Mouse (Mus musculus) thymus, adult 2 months (tissue): ENCODE measurements around the gene Dbr1. TPM values are rescaled to one million over a fixed set of nuclear protein-coding genes. Genes with fewer than 3 reads are reported as not detected.
"Not testable (repeated sequence)": the region's sequence is repeated elsewhere in the genome, so short reads cannot be mapped to it uniquely, and the experiment has no call there.

Experiments used
- DNase-seq: peaks from one replicate; pipeline ENCODE4 v3.0.0; 2021
- H3K27ac ChIP-seq: fragments of 200-500 bp; 2 replicates; pipeline ENCODE4 v1.5.1; 2012; ENCODE audit warnings: low read length, control low read depth; ENCODE audit not compliant: control insufficient read depth, insufficient read depth
- H3K27me3 ChIP-seq: fragments of 200-500 bp; 2 replicates; pipeline ENCODE4 v1.6.1; 2012; ENCODE audit warnings: mild to moderate bottlenecking, low read length, moderate library complexity, mixed read lengths; ENCODE audit not compliant: control insufficient read depth, insufficient read depth
- H3K36me3 ChIP-seq: fragments of 200-500 bp; 2 replicates; pipeline ENCODE4 v1.6.1; 2012; ENCODE audit warnings: mild to moderate bottlenecking, low read length, moderate library complexity; ENCODE audit not compliant: control insufficient read depth, insufficient read depth
- H3K4me1 ChIP-seq: fragments of 200-500 bp; replicated peaks from 2 replicates; pipeline ENCODE4 v1.6.1; 2012; ENCODE audit warnings: low read length; ENCODE audit not compliant: control insufficient read depth, insufficient read depth
- H3K4me3 ChIP-seq: fragments of 200-500 bp; 2 replicates; pipeline ENCODE4 v1.5.1; 2012; ENCODE audit warnings: mild to moderate bottlenecking, low read length, control low read depth, moderate library complexity; ENCODE audit not compliant: control insufficient read depth, insufficient read depth
- CTCF ChIP-seq: fragments of 200-500 bp; IDR thresholded peaks from 2 replicates; pipeline ENCODE4 v1.5.1; 2012; ENCODE audit warnings: mild to moderate bottlenecking, control low read depth, low read length, moderate library complexity, borderline replicate concordance; ENCODE audit not compliant: control insufficient read depth, poor library complexity, insufficient read depth; ENCODE audit errors: extremely low read depth
- POLR2A ChIP-seq: fragments of 200-500 bp; IDR thresholded peaks from 2 replicates; pipeline ENCODE4 v1.6.1; 2012; ENCODE audit warnings: mild to moderate bottlenecking, low read length, control low read depth, moderate library complexity; ENCODE audit not compliant: control insufficient read depth, poor library complexity, insufficient read depth; ENCODE audit errors: extremely low read depth
- WGBS: fragments of 180-500 bp; shearing (Covaris S2); methylation state at CpG from one replicate; pipeline ENCODE4 v1.1.7; 2018; 5-methylcytosine and 5-hydroxymethylcytosine counted together
- polyA plus RNA-seq: library from polyadenylated mRNA; depleted of rRNA; stranded (reverse); fragments of >200 nt; gene quantifications from 2 replicates; pipeline ENCODE4 v1.2.3, GENCODE M21; 2012

Gene Dbr1
- polyA plus RNA-seq, 1 experiment: 18.6 TPM

DNA sequence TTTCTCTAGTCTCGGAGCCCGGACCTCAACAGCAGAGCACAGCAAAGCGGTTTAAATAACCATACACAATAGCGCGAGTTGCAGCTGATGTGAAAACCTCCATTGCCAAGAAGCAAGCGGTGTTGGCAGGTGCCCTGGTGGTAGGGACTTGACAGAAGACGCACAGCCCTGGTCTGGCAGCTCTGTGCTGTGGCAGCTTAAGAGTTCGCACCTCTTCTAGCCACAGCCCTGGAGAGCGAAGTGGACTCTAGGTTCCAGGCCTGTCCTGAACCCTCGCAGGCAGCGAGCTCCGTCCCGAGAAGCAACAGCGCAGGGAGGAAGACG, 7.6 kb upstream of the Dbr1 start:
- Histone ChIP-seq H3K4me3 (peak overlapping the region; percentile 92), H3K27ac (no peak overlapping the region), H3K27me3 (no peaks in the 10 kb centered on the region), H3K4me1 (peaks cover 3% of the 10 kb centered on the region; the same call in 1 of the 2 replicates), H3K36me3 (no peaks in the 10 kb centered on the region)
- TF ChIP-seq POLR2A (no peak), CTCF (no peak)
- peak; percentile 4 for DNase-seq
- WGBS: 1% methylated on average over 15 of the region's 15 CpGs

DNA sequence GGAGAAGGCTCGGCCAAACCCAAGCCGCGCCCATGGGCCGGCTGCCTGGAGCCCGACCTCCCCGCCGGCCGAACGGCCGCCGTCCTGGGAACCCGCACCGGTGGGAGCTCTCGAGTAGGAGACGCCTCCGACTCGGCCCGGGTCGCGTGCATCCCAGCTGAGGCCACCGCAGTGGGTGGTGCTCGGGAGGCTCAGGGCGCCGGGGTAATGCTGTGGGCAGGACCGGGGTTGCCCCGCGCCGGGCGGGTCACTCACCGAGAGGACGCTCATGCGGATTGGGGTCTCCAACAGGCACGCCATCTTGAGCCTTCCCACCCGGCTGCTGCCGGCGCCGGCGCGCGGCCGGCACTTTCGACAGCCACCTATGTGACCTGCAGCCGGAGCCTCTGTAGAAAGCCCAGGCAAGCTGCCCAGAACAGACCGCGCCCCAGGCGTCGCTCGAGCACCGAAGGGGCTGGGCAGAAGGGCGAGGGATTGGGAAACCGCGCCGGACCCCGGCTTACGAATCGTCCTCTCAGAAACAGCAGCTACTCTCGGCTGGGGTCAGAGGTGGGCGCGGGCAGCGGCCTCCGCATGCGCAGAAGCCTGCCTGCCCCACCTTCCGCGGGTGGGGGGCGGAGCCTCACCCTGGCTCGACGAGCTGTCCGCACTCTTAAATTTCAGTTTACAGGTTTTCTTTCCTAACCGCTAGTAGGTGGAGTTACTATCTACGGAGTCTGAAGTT, 7.1 kb upstream of the Dbr1 start, which contains the start of gene Armc8:
Gene Armc8 (minus strand): TSS at position 553 of the 724 bp plus-strand sequence.
- Histone ChIP-seq H3K4me3 (peak within 1 kb of the TSS; percentile 92), H3K36me3 (no peaks in the 10 kb centered on the region), H3K4me1 (peaks cover 3% of the 10 kb centered on the region; the same call in 1 of the 2 replicates), H3K27ac (peak within 1 kb of the TSS; percentile 56), H3K27me3 (no peaks in the 10 kb centered on the region)
- peak; percentile 91 for DNase-seq
- under 1% methylated on average over 70 of the region's 70 CpGs for WGBS
- TF ChIP-seq CTCF (no peak), POLR2A (no peak)

DNA sequence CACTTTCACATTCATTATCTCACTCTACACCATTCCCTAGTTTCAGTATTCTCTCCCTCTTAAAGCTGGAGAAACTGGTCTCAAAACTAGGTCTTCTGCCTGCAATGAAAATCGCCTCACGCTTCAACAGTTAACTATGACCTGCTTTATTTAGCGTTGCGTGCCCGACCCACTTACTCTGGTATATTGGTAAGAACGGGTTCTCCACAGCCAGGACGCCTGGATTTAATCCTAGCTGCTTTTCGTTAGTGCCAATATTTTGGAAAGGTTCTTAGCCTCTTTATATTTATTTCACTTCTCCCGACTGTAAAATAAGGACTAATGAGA, 6.6 kb upstream of the Dbr1 start:
- H3K36me3 ChIP-seq: no peaks in the 10 kb centered on the region
- peaks cover 3% of the 10 kb centered on the region; the same call in 1 of the 2 replicates for H3K4me1 ChIP-seq
- H3K27ac ChIP-seq: peak overlapping the region; percentile 33; the same call in 1 of the 2 replicates
- TF ChIP-seq CTCF (no peak), POLR2A (no peak)
- peak overlapping the region; percentile 92 for H3K4me3 ChIP-seq
- no peak for DNase-seq
- 0% methylated on average over 9 of the region's 9 CpGs for WGBS
- H3K27me3 ChIP-seq: no peaks in the 10 kb centered on the region

DNA sequence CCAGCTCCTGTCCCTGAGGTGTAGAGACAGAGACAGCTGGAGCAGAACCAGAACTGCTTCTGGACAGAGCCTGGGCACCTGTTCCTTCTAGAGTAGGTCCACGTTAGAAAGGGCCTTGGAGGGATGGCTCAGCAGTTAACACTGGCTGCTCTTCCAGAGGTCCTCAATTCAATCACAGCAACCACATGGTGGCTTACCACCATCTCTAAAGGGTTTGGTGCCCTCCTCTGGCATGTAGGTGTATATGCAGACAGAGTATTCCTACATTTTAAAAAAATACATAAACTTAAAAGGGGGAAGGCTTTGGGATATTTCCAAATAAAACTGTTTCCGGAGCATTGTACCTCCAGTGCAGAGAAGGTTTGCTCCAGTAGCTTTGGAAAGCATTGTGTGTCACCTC, 5.1 kb downstream of the Dbr1 start:
- TF ChIP-seq CTCF: no peak
- TF ChIP-seq POLR2A: no peak
- H3K4me1 ChIP-seq: no peaks in the 10 kb centered on the region
- no peaks in the 10 kb centered on the region for H3K27me3 ChIP-seq
- DNase-seq: peak; percentile 26
- no peak overlapping the region for H3K4me3 ChIP-seq
- WGBS: 64% methylated on average over 2 of the region's 2 CpGs
- H3K36me3 ChIP-seq: peaks cover 30% of the 10 kb centered on the region
- H3K27ac ChIP-seq: no peak overlapping the region

DNA sequence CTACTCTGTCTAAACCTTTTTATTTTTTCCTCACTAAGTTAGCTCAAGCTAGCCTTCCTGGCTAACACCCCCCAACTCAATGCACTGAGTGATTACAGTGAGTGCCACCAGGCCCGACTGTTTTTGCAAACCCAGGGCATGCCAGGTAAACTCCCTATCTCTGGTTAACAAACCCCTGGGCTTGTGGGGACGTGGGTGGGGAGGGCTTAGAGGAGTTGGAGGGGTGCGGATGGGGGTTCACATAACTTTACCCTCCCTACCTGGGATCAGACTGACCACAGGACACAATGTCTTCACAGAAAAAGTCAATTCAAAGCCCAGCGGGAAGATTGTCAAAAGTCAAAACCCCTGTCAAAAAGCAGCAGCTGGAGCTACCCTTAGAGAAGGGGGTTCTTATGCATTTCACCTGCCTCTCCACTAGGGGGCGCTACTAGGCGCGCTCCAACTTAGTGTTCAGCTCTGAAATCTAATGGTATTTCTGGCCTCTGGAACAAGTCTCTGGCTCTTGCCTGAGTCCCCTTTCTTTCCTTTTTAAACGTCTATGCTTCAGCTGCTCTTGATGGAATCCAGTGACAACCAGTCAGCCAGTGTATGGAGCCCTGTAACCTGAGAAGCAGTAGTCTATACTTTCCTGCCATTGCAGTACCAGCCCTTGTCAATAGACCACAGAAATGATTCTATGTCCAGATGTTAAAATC, 12.1 kb downstream of the Dbr1 start:
- no peaks in the 10 kb centered on the region for H3K4me1 ChIP-seq
- H3K27ac ChIP-seq: no peak overlapping the region
- H3K27me3 ChIP-seq: no peaks in the 10 kb centered on the region
- peak; percentile 56 for DNase-seq
- 37% methylated on average over 8 of the region's 8 CpGs for WGBS
- H3K36me3 ChIP-seq: peaks cover 19% of the 10 kb centered on the region
- H3K4me3 ChIP-seq: no peak overlapping the region
- TF ChIP-seq CTCF (no peak), POLR2A (no peak)

DNA sequence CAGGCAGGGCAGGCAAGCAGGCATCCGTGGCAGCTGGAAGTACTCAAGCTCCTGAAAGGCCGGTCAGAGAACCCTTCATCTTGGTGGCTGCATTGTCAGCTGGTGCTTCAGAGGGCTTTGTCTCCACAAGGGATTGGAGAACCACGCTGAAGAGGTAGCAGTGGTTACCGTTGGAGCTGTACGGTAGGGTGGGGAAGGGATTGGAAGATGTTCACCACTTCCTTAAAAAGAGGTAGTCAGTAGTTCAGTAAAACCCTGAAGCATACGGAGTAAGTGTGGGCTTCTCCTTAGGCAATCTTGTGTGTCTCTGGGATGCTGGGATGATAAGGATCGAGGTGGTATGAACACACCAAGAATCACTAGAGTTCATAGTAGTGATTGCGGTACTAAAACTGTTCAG, 15.5 kb downstream of the Dbr1 start:
- Histone ChIP-seq H3K27ac (no peak overlapping the region), H3K4me1 (no peaks in the 10 kb centered on the region), H3K27me3 (no peaks in the 10 kb centered on the region), H3K36me3 (no peaks in the 10 kb centered on the region), H3K4me3 (no peak overlapping the region)
- TF ChIP-seq POLR2A (no peak), CTCF (no peak)
- DNase-seq: no peak
- WGBS: 28% methylated on average over 8 of the region's 8 CpGs

DNA sequence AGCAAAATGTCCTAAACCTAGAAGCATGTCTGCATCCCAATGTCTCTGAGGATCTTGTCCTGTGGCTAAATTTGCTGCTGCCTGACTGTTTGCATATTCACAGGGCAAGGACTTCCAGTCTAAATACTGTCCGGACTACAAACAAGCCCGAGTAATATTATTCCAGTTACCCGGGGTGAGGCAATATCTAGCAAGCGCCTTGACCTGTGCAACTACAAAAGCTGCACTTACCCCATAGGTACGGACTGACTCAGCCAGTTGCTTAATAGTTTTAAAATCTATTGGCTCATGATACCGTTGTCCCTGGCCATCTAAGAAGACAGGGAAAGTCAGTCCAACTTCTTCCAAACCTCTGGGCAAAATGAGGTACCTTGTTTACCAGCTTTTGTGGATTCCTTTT, 23.5 kb downstream of the Dbr1 start:
- H3K4me1 ChIP-seq, H3K27me3 ChIP-seq, H3K4me3 ChIP-seq, H3K27ac ChIP-seq, DNase-seq, H3K36me3 ChIP-seq: not testable (repeated sequence)
- WGBS: 96% methylated on average over 6 of the region's 6 CpGs

DNA sequence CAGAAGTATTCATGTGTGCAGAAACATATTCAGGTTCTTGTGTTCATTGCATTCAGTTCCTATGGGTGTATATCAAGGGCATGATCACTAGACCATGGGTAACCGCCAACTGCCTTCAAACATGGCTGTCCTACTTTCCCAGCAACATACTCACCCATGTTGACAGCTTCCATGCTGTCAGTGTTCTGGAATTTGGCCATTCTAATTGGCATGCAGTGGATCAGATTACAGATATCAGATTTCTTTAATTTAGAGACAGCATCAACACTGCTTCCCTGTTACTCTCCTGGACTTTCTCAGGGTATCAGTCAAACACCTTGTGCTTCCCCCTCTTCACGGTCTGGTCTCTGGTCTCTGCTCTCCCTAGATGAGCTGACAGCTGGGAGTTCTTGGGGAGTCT, 28.0 kb downstream of the Dbr1 start:
- DNase-seq: no peak
- no peak overlapping the region for H3K4me3 ChIP-seq
- no peak overlapping the region for H3K27ac ChIP-seq
- 82% methylated on average over 2 of the region's 2 CpGs for WGBS
- TF ChIP-seq POLR2A (no peak), CTCF (no peak)
- H3K27me3 ChIP-seq: no peaks in the 10 kb centered on the region
- no peaks in the 10 kb centered on the region for H3K36me3 ChIP-seq
- H3K4me1 ChIP-seq: no peaks in the 10 kb centered on the region
